Mouse (Mus musculus) heart, adult 11 months (tissue): ENCODE results near the gene Hyal2.

Experiments used
- DNase-seq: peaks from one replicate; pipeline ENCODE4 v3.0.0; 2022

Hyal2 gene

DNA sequence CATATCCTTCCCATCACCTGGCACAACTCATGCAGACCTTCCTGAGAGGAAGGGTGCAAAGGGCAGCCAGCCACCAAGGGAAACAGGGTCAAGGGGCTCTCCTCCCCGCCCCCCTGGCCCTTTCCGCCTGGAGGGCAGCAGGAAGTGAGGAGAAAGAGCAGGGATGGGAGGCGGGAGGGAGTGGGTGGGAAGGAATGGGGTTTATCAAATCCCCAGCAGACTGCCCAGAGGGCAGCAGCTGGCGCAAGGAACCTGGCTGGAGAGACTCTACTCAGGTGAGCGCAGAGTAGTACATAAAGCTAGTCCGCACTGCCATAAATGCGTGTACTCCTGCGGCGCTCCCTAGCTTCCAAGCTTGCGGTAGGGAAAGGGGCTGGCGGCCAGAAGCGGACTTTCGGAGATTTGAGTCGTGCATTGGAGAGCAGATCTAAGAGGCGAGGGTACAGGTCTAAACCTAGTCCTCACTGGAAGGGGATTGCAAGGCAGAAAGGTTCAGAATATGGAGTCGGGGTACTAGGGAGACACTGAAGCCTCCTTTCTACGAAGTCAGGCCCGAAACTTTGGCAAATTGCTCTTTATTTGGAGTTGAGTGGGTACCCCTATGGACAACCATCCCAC lies at the start of gene Hyal2:
Gene Hyal2 (plus strand): TSS at position 244 of the 618 bp plus-strand sequence.
- DNase-seq, result peak; percentile 98

DNA sequence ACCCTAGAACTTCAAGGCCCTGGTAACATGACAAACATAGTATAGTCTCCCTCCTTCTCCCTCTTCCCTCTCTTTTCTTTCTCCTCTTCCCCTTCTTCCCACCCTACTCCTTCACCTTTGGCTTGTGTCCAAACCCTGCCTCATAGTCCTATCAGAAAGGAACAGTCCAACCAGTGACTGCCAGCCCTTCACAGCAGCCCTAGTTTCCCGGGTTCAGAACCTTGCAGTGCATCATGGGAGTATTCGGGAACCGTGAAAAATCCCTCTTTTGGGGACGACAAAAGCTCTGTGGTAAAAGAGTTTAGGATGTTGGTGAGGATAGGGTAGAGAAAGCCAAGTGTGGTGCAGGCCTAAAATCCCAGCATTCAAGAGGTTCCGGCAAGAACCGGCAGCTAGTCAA lies 47.4 kb upstream of the Hyal2 start:
- no peak for DNase-seq

DNA sequence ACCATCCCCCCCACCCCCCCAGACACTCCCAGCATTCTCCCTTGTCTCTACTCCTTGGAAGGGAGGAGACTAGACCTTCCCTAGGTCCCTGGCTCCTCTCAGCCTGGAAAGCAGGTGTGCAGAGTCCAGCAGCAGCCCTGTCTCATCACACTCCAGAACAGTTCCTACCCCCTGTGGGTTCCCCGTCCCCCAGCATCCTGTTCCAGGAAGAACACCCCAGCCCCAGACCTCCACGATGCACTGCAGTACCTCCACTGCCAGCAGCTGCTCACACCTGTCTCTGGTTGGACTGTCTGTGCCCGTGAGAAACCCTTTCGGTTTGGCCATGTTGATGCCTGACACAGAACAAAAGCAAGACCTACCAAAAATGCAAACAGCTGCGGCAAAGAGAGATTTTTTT lies 46.6 kb upstream of the Hyal2 start:
- DNase-seq, result no peak

DNA sequence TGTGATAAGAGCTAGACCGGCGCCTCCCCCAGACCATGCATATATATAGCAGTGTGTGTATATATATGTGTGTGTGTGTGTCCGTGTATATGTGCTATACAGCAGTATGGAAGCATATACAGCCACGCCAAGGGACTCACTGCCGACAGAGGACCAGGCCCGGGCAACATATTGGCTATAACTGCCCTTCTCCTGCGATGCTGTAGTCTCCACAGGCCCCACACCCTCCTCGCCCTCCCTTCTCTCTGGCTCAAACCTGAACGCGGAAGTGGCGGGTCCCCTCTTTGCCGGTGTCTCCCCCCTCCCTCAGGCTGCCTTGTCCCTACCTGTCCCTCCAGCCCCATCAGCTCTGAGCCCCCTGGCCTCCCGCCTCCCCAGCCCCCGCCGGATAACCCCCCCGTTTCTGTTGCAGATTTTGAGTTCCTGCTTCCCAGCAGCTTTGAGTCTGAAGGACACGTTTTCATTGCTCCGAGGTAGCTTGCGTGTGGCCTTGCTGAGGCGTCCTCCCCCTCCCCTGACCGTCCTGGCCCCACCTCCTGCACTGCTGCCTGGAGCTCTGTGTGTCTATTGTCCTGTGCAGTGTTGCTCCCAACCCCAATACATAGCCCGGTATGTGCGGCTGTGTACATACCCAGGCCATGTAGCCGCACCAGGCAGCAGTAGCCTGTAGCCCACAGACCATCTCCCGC lies 45.9 kb upstream of the Hyal2 start:
- no peak for DNase-seq

- DNase-seq, result no peak
Observed at GRCm38 (mm10) chr9:107522400-107522711, 45.4 kb upstream of the Hyal2 start.

DNA sequence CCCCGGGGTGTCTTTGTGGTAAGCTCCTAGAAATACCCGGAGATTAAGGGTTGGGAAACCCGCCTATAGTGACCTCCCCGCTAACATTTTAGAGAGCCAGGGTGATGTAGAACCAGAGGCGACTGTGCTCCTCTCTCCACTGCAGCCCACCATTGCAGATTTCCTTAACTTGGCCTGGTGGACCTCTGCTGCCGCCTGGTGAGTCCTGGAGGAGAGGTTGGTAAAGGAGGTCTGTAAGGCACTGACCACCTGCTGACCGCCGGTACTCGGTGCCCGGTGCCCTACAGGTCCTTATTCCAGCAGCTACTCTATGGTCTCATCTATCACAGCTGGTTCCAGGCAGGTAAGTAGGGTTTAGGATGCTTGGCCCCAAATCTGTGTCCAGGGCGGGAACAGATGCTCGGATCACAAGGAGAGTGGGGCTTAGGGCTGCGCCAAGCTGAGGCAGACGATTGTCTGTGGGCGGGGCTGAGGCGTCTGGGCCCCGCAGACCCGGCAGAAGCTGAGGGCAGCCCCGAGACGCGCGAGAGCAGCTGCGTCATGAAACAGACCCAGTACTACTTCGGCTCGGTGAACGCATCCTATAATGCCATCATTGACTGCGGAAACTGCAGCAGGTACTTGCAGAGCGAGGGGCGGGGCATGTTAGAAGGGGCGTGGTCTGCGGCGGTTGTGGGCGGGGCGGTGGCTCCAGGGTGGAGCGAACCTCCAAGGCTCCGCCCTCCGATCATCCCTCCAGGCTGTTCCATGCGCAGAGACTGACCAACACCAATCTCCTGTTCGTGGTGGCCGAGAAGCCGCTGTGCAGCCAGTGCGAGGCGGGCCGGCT lies 41.3 kb upstream of the Hyal2 start:
- peak; percentile 93 for DNase-seq

DNA sequence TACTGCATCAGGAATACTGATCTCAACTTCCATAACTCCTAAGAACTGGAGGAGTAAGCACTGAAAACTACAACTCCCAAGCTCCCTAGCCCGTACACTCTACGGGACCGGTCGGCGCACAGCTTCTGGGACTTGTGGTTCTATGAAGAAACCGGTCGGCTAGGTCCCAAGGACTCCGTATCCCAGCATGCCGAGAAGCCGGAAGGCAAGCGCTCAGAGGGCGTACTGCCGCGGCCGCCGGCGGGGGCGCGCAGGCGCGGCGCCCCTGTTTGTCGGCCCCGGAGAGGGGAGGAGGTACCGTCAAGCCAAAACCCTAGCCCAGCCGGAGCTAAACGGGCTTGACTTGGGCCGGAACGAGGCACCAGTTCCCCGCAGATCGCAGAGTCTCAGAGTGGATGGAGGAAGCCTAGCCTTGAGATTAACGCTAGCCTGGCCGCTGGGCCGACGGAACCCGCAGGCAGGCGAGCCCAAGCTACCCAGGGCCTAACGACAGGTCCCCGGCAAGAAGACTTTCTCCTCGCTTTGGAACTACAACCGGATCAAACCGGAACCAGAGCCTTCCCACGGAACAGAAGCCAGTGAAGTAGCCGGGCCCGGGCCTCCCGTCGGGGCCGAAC lies 33.8 kb upstream of the Hyal2 start, which contains the start of gene Tmem115:
Gene Tmem115 (plus strand): TSS at position 155 of the 617 bp plus-strand sequence.
- peak; percentile 100 for DNase-seq

DNA sequence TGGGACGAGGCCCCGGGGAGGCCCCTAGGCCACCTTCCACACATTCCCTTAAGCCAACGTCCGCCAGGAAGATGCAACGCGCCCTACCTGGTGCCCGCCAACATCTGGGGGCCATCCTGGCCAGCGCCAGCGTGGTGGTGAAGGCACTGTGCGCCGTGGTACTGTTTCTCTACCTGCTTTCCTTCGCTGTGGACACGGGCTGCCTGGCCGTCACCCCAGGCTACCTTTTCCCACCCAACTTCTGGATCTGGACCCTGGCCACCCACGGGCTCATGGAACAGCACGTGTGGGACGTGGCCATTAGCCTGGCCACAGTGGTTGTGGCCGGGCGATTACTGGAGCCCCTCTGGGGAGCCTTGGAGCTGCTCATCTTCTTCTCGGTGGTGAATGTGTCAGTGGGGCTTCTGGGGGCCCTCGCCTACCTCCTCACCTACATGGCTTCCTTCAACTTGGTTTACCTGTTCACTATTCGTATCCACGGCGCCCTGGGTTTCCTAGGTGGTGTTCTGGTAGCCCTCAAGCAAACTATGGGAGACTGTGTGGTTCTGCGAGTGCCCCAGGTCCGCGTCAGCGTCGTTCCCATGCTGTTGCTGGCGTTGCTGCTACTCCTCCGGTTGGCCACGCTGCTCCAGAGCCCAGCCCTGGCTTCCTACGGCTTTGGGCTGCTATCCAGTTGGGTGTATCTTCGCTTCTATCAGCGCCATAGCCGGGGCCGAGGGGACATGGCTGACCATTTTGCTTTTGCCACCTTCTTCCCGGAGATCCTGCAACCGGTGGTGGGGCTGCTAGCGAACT lies 33.1 kb upstream of the Hyal2 start:
- DNase-seq, result peak; percentile 96

- peak; percentile 90 for DNase-seq
Observed at GRCm38 (mm10) chr9:107538231-107538630, 29.5 kb upstream of the Hyal2 start.

DNA sequence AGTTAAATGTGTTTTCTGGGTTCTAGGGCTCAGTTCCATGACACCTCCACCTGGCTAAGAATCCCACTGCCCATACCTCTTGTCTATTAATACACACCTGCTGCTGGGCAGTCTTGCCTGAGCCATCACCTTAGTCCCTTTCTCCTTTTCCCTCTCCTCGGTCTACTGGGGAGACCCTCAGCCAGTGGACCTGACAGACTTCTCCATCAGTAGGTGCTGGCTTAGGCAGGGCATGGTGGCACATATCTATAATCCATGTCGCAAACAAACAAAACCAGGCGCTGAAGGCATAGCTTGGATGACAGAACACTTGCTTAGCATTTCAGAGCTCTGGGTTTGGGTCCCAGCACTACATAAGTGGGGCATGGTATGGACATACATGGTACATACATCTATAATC lies 29.0 kb upstream of the Hyal2 start:
- peak; percentile 92 for DNase-seq

- peak; percentile 92 for DNase-seq
Observed at GRCm38 (mm10) chr9:107539940-107540339, 27.8 kb upstream of the Hyal2 start.

- DNase-seq, result peak; percentile 89
Observed at GRCm38 (mm10) chr9:107540420-107540819, 27.3 kb upstream of the Hyal2 start.

DNA sequence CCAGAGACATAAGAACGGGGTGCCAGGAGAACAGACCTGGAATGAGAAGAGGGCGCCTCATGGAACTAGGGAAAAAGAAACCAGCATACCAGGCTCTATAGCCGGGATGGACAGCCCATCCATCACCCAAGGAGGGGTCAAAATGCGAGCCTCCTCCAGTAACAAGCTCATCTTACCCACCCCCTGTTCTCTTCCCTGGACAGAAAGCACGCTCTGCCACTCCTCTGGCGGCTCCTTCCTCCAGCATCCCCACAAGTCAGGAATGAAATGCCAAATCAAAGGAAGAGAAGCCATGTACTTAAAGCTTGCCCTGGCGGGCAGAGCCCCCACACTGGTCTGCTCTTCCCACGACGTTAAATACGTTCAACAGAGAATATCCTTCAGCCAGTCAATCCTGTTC lies 26.7 kb upstream of the Hyal2 start:
- peak; percentile 93 for DNase-seq

DNA sequence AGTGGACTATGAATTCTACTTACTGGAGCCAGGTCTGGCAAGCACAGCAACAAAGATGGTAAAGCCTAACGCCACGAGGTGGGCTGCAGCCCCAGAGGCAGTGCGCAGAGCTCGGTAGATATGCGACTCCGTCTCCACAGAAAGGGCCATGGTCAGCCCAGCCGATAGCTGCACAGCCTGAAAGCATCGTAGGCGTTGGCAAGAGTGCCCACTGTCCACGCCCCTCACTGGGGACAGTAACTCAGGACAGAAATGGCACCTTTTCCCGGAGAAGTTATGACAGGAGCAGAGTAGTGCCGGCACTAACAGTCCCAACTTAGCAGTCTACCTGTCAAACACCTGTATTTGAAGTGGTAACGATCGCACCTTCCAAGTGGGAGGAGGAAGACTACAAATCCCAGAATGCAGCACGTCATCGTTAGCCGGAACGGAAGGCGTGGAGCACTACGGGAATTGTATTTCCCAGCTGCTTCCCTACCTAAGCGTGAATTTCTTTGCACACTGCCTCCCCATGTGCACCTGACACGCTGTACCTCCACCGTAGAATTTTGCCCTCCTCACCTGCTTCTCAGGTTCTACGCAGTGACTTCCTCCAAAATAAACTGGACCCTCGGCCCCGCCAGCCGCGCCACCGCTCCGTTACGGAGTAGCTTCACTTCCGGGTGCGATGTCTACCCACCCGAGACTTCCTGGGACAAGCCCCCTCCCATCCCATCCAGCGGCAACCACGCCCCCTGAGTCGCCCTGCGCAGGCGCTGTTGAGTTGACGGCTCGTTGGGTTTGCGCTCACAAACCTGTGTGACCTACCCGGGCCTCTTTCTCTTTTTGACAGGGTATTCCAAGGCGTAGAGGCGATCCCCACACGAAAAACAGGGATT lies 26.0 kb upstream of the Hyal2 start, which contains the start of the genes Cyb561d2 and Nprl2:
Gene Cyb561d2 (minus strand): TSS at position 720 of the 878 bp plus-strand sequence.
Gene Nprl2 (plus strand): TSS at position 753 of the 878 bp plus-strand sequence.
- DNase-seq, result peak; percentile 99

DNA sequence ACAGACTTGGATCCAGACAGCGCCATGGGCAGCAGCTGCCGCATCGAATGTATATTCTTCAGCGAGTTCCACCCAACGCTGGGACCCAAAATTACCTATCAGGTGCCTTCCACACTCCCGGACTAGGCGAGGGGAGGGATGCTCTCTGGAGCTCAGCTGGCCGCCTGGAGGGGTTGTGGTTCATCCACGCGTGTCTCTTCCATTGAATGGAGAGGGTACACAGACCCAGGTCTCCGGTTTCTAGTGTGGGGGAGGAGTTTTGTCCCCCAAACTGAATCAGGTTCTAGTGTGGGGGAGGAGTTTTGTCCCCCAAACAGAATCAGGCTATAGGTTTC lies 25.4 kb upstream of the Hyal2 start:
- no peak for DNase-seq

- peak; percentile 92 for DNase-seq
Observed at GRCm38 (mm10) chr9:107542721-107543120, 25.0 kb upstream of the Hyal2 start.

DNA sequence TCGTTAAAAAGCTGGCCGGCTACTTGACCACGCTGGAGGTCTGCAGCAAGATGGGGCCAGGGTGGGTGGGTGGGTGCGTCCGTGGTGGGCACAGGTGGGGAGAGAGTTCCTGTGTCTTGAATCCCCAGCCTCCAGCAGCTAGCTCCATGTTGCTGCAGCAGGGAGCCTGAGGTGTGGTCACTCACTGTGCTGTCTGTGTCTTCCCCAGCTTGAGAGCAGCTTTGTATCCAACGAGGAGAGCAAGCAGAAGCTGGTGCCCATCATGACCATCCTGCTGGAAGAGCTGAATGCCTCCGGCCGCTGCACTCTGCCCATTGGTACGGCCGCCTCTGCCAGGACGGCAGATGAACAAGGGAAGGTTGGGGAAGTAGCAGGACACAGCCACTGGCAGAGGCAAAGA lies 24.4 kb upstream of the Hyal2 start:
- DNase-seq, result no peak

DNA sequence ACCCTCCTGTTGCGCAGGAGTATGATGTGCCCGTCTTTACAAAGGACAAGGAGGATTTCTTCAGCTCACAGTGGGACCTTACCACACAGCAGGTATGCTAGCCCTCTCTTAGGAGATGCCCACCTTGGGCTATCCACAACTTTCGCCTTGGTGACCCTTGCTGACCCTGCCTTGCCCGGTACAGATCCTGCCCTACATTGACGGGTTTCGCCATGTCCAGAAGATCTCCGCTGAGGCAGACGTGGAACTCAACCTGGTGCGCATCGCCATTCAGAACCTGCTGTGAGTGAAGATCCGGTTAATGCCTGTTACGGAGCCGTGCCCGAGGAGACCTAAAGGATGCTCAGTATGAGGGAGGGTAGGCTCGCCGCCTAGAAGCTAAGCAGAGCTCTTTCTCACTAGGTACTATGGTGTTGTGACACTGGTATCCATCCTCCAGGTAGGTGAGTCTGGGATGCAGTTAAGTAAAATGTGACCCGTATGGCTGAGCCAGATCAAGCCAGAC lies 23.5 kb upstream of the Hyal2 start:
- DNase-seq, result peak; percentile 92

GRCm38 (mm10) chr9:107544729-107545128 lies 23.0 kb upstream of the Hyal2 start:
- peak; percentile 92 for DNase-seq

GRCm38 (mm10) chr9:107545199-107545598 lies 22.5 kb upstream of the Hyal2 start:
- DNase-seq, result peak; percentile 95

DNA sequence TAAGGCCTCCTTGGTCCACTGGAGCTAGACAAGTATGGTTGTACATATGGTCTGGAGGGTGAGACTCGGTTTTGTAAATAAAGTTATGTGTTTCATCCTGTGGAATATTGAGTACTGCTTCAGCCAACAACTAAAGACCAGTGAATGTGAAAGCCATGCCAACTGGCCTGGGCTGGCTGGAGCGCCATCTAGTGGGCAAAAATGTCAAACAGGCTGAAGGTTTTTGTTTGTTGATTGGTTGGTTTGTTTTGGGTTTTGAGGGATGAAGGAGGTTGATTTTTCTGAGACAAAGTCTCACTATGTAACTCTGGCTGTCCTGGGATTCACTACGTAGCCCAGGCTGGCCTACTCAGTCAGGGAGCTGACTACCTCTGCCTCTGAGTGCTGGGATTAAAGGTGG lies 22.1 kb upstream of the Hyal2 start:
- peak; percentile 96 for DNase-seq
